Mouse (Mus musculus): ENCODE measurements around the gene Cnr2. TPM values are rescaled to one million over a fixed set of nuclear protein-coding genes. Genes with fewer than 3 reads are reported as not detected.

Gene Cnr2
- total and polyA plus RNA-seq, 3 experiments: 0.23 to 0.88 (median 0.59) TPM

DNA sequence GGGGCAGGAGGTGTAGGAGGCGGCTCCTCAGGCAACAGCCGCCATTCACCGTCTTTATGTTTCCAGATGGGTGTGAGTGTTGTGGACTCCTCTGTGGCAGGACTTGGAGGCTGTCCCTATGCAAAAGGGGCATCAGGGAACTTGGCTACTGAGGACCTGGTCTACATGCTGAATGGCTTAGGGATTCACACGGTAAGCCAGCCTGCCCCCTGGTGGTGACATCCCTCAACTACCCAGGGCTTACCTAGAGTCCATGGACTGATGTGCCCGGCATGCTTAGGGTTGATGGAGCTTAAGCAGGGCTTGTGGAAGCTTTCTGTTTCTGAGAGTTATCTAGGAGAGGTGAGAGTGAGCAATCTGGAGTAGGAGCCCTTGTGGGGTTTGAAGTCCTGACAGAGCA is 65.5 kb downstream of the Cnr2 start:
- no peak overlapping the region for H3K4me3 ChIP-seq
- WGBS: 27% methylated on average over 5 of the region's 5 CpGs
- no peaks in the 10 kb centered on the region for H3K27me3 ChIP-seq (ENCODE audit: control insufficient read depth, insufficient read depth, low read length)
- no peaks in the 10 kb centered on the region for H3K36me3 ChIP-seq (ENCODE audit: control insufficient read depth, insufficient read depth, low read length)
- H3K27ac ChIP-seq: no peak overlapping the region
- H3K9ac ChIP-seq (ENCODE audit: low read depth, low read length): no peak overlapping the region
- H3K79me2 ChIP-seq (replicated peaks; ENCODE audit: control insufficient read depth, insufficient read depth, low read length): no peaks in the 10 kb centered on the region
- intact Hi-C loops (cut with DNase I): loop anchor here (1.0 to 5.0 kb wide), 2 partner anchors 70 to 92 kb away; partner anchors contain the start of gene Rpl11
- H3K4me1 ChIP-seq (ENCODE audit: control insufficient read depth, insufficient read depth, low read length): peaks cover 2% of the 10 kb centered on the region
- TF ChIP-seq EP300 (IDR thresholded peaks at IDR 0.05; ENCODE audit: insufficient read depth, low read depth, low read length) (0 out of 2 replicates have a peak, but pooled peaks have one; percentile 72), CTCF (IDR thresholded peaks at IDR 0.05) (peak; percentile 95), POLR2A (IDR thresholded peaks at IDR 0.05; ENCODE audit: insufficient read depth, low read depth, low read length) (no peak)
- peak; percentile 76 to 82 for DNase-seq

DNA sequence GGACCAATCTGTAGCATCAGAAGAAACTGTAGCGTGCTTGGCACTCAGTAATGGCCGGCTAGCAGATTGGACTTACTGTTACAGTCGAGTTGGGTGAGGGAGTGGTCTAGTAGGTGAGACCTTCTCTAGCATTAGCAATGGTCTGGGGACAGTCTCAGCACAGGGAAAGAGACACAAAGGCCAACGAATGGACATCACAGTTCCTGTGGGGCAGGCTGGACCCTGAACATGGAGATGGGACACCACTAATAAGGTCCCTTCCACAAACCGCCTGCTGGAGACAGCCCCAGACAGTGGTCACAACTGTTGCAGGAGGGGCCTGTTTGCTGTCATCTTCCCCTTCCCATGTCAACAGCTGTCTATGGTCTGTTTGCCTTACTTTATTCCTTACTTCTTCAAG is 66.5 kb downstream of the Cnr2 start:
- no peaks in the 10 kb centered on the region for H3K79me2 ChIP-seq (replicated peaks; ENCODE audit: control insufficient read depth, insufficient read depth, low read length)
- no peaks in the 10 kb centered on the region for H3K27me3 ChIP-seq (ENCODE audit: control insufficient read depth, insufficient read depth, low read length)
- TF ChIP-seq EP300 (IDR thresholded peaks at IDR 0.05; ENCODE audit: insufficient read depth, low read depth, low read length): no peak
- no peak for TF ChIP-seq POLR2A (IDR thresholded peaks at IDR 0.05; ENCODE audit: insufficient read depth, low read depth, low read length)
- no peak for TF ChIP-seq CTCF (IDR thresholded peaks at IDR 0.05)
- H3K27ac ChIP-seq: no peak overlapping the region
- intact Hi-C loops (cut with DNase I): loop anchor here (2.0 to 5.0 kb wide), 3 partner anchors 41 to 91 kb away; partner anchors contain the start of genes Eloa, Fuca1 and Rpl11
- 88% methylated on average over 5 of the region's 5 CpGs for WGBS
- no peaks in the 10 kb centered on the region for H3K36me3 ChIP-seq (ENCODE audit: control insufficient read depth, insufficient read depth, low read length)
- DNase-seq: no peak
- H3K9ac ChIP-seq (ENCODE audit: low read depth, low read length): no peak overlapping the region
- peaks cover 2% of the 10 kb centered on the region for H3K4me1 ChIP-seq (ENCODE audit: control insufficient read depth, insufficient read depth, low read length)
- H3K4me3 ChIP-seq: no peak overlapping the region

DNA sequence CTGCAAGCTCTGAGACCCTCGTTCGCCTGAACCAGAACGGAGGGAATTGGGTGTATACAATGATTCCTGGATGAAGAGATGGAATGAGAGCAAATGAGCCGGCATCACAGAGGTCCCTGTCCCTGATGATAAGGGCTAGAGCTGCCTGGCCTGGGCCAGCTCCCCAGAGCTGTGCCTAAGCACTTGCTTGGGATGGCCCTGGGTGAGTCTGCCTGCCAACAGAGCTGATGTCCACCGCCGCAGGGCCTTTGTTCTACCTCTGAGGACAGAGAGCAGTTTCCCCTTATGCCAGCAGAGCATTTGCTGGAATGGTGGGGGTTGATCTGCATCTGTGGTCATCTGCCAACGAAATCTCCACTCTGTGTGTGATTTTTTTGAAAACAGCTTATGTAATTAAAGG is 67.0 kb downstream of the Cnr2 start:
- H3K4me1 ChIP-seq (ENCODE audit: control insufficient read depth, insufficient read depth, low read length): peaks cover 2% of the 10 kb centered on the region
- no peak overlapping the region for H3K4me3 ChIP-seq
- H3K27me3 ChIP-seq (ENCODE audit: control insufficient read depth, insufficient read depth, low read length): no peaks in the 10 kb centered on the region
- no peak for DNase-seq
- TF ChIP-seq CTCF (IDR thresholded peaks at IDR 0.05) (no peak), POLR2A (IDR thresholded peaks at IDR 0.05; ENCODE audit: insufficient read depth, low read depth, low read length) (no peak), EP300 (IDR thresholded peaks at IDR 0.05; ENCODE audit: insufficient read depth, low read depth, low read length) (no peak)
- H3K79me2 ChIP-seq (replicated peaks; ENCODE audit: control insufficient read depth, insufficient read depth, low read length): no peaks in the 10 kb centered on the region
- intact Hi-C loops (cut with DNase I): loop anchor here (2.0 to 5.0 kb wide), 3 partner anchors 41 to 90 kb away; partner anchors contain the start of genes Eloa, Fuca1 and Rpl11
- no peak overlapping the region for H3K27ac ChIP-seq
- no peak overlapping the region for H3K9ac ChIP-seq (ENCODE audit: low read depth, low read length)
- WGBS: 84% methylated on average over 7 of the region's 7 CpGs
- no peaks in the 10 kb centered on the region for H3K36me3 ChIP-seq (ENCODE audit: control insufficient read depth, insufficient read depth, low read length)

DNA sequence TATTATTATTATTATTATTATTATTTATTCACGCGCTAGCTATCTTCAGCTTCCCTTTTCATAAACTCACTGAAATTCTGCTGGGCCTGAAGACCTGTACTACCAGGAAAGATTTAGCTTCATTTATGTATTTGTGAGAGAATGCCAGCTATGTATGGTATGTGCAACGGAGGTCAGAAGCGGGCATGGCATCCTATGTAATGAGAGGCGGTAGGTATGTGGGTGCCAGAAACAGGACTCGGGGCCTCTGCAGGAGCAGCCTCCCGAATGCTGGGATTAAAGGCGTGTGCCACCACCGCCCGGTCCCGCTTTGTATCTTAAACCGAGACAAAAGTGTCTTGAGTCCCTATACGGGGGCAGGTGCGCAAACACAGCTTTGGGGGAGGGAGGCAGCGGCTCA is 67.8 kb downstream of the Cnr2 start:
- Histone ChIP-seq H3K79me2 (replicated peaks; ENCODE audit: control insufficient read depth, insufficient read depth, low read length) (no peaks in the 10 kb centered on the region), H3K27ac (peak overlapping the region; percentile 100), H3K4me1 (ENCODE audit: control insufficient read depth, insufficient read depth, low read length) (peaks cover 2% of the 10 kb centered on the region), H3K4me3 (peak overlapping the region; percentile 59), H3K27me3 (ENCODE audit: control insufficient read depth, insufficient read depth, low read length) (no peaks in the 10 kb centered on the region), H3K36me3 (ENCODE audit: control insufficient read depth, insufficient read depth, low read length) (no peaks in the 10 kb centered on the region), H3K9ac (ENCODE audit: low read depth, low read length) (peak overlapping the region; percentile 86)
- DNase-seq: no peak
- intact Hi-C loops (cut with DNase I): loop anchor here (2.0 to 5.0 kb wide), 3 partner anchors 42 to 89 kb away; partner anchors contain the start of genes Eloa, Fuca1 and Rpl11
- WGBS: 5% methylated on average over 15 of the region's 15 CpGs
- TF ChIP-seq EP300 (IDR thresholded peaks at IDR 0.05; ENCODE audit: insufficient read depth, low read depth, low read length): no peak
- no peak for TF ChIP-seq CTCF (IDR thresholded peaks at IDR 0.05)
- no peak; the same call in 1 of the 2 replicates for TF ChIP-seq POLR2A (IDR thresholded peaks at IDR 0.05; ENCODE audit: insufficient read depth, low read depth, low read length)

- Histone ChIP-seq H3K9ac (ENCODE audit: low read depth, low read length) (peak within 1 kb of the TSS; percentile 86), H3K27ac (peak within 1 kb of the TSS; percentile 100), H3K27me3 (ENCODE audit: control insufficient read depth, insufficient read depth, low read length) (no peaks in the 10 kb centered on the region), H3K36me3 (ENCODE audit: control insufficient read depth, insufficient read depth, low read length) (no peaks in the 10 kb centered on the region), H3K4me3 (peak within 1 kb of the TSS; percentile 59), H3K4me1 (ENCODE audit: control insufficient read depth, insufficient read depth, low read length) (peaks cover 2% of the 10 kb centered on the region), H3K79me2 (replicated peaks; ENCODE audit: control insufficient read depth, insufficient read depth, low read length) (no peaks in the 10 kb centered on the region)
- intact Hi-C loops (cut with DNase I): loop anchor here (2.0 to 5.0 kb wide), 3 partner anchors 43 to 89 kb away; partner anchors contain the start of genes Eloa, Fuca1 and Rpl11
- TF ChIP-seq EP300 (IDR thresholded peaks at IDR 0.05; ENCODE audit: insufficient read depth, low read depth, low read length) (peak; percentile 99), CTCF (IDR thresholded peaks at IDR 0.05) (no peak), POLR2A (IDR thresholded peaks at IDR 0.05; ENCODE audit: insufficient read depth, low read depth, low read length) (peak; percentile 99)
- WGBS: under 1% methylated on average over 56 of the region's 56 CpGs
- peak; percentile 96 for DNase-seq
Observed at GRCm38 (mm10) chr4:135963457-135964193, 68.4 kb downstream of the Cnr2 start, which contains the start of gene Gale. Gene Gale (plus strand): TSS chr4:135963727.
